Mouse (Mus musculus) CH12.LX (cell line): ENCODE data around the gene Schip1. TPM values are rescaled to one million over a fixed set of nuclear protein-coding genes. Genes with fewer than 3 reads are reported as not detected.

Source experiments
- DNase-seq: peaks from one replicate; pipeline ENCODE4 v3.0.0-alpha.2; 2013; ENCODE audit errors: extremely low read depth
- H3K27ac ChIP-seq: 2 replicates; pipeline ENCODE4 v1.5.1; 2012; ENCODE audit warnings: low read depth, mild to moderate bottlenecking, control low read depth, moderate library complexity; ENCODE audit not compliant: insufficient read depth
- H3K27me3 ChIP-seq: replicated peaks from 2 replicates; pipeline ENCODE3; 2012; ENCODE audit warnings: inconsistent platforms
- H3K36me3 ChIP-seq, 2 experiments: replicated peaks in 1 of 2; 2 replicates each; pipeline versions ENCODE3 to v1.6.1; 2012; ENCODE audit warnings: inconsistent platforms in 1 of 2, low read length in 1 of 2, mild to moderate bottlenecking in 1 of 2, mixed read lengths in 1 of 2, moderate library complexity in 1 of 2; ENCODE audit not compliant: control insufficient read depth in 1 of 2, insufficient read depth in 1 of 2
- H3K4me1 ChIP-seq, 2 experiments: 2 replicates each; pipeline ENCODE4 v1.6.1; 2012; ENCODE audit warnings: inconsistent platforms in 1 of 2, moderate library complexity in 1 of 2; ENCODE audit not compliant: insufficient read depth in 2 of 2, control insufficient read depth in 1 of 2
- H3K4me2 ChIP-seq: 2 replicates; pipeline ENCODE4 v1.6.1; 2012; ENCODE audit warnings: low read depth, mild to moderate bottlenecking, control low read depth; ENCODE audit not compliant: poor library complexity, insufficient read depth, severe bottlenecking
- H3K4me3 ChIP-seq, 3 experiments: fragments of 150-350 bp in 1 of 3; sonication (generic) in 1 of 3; replicated peaks in 1 of 3; 2 replicates each; pipeline versions ENCODE3 to v1.5.1; 2011 to 2012; ENCODE audit warnings: low read depth in 2 of 3, low read length in 2 of 3, mild to moderate bottlenecking in 2 of 3, moderate library complexity in 2 of 3, control low read depth in 1 of 3, improper control_type of control experiment in 1 of 3, inconsistent platforms in 1 of 3, mixed read lengths in 1 of 3; ENCODE audit not compliant: poor library complexity in 1 of 3
- H3K79me2 ChIP-seq: replicated peaks from 2 replicates; pipeline ENCODE4 v1.6.1; 2012; ENCODE audit warnings: mild to moderate bottlenecking, moderate library complexity; ENCODE audit not compliant: control insufficient read depth, poor library complexity, insufficient read depth, severe bottlenecking; ENCODE audit errors: extremely low read depth
- H3K9ac ChIP-seq: 2 replicates; pipeline ENCODE4 v1.6.1; 2012; ENCODE audit warnings: low read depth, mild to moderate bottlenecking, control low read depth, moderate library complexity; ENCODE audit not compliant: insufficient read depth
- H3K9me3 ChIP-seq: replicated peaks from 2 replicates; pipeline ENCODE3; 2012; ENCODE audit warnings: low read length, inconsistent platforms, mixed read lengths
- CHD2 ChIP-seq: IDR thresholded peaks from 2 replicates; pipeline ENCODE4 v1.6.1; 2011; ENCODE audit warnings: low read length, improper control_type of control experiment
- CTCF ChIP-seq, 2 experiments: IDR thresholded peaks in 1 of 2; conservative IDR thresholded peaks in 1 of 2; 2 replicates each; pipeline ENCODE4 v1.5.1; 2011 to 2012; ENCODE audit warnings: low read depth in 2 of 2, low read length in 2 of 2, improper control_type of control experiment in 1 of 2, inconsistent platforms in 1 of 2, mild to moderate bottlenecking in 1 of 2, moderate library complexity in 1 of 2
- E2F4 ChIP-seq: IDR thresholded peaks from 2 replicates; pipeline ENCODE4 v1.6.1; 2011; ENCODE audit warnings: low read depth, low read length, improper control_type of control experiment; ENCODE audit not compliant: insufficient replicate concordance
- ELF1 ChIP-seq: IDR thresholded peaks from 2 replicates; pipeline ENCODE4 v1.6.1; 2014; ENCODE audit warnings: low read depth, mild to moderate bottlenecking, inconsistent platforms, low read length, improper control_type of control experiment
- EP300 ChIP-seq: IDR thresholded peaks from 2 replicates; pipeline ENCODE4 v1.6.1; 2011; ENCODE audit warnings: low read length, improper control_type of control experiment
- ETS1 ChIP-seq: conservative IDR thresholded peaks from 2 replicates; pipeline ENCODE4 v1.6.1; 2012; ENCODE audit warnings: low read depth, mild to moderate bottlenecking, inconsistent platforms, low read length, improper control_type of control experiment, moderate library complexity
- GABPA ChIP-seq: IDR thresholded peaks from 2 replicates; pipeline ENCODE4 v1.6.1; 2012; ENCODE audit warnings: low read depth, low read length, improper control_type of control experiment, inconsistent platforms; ENCODE audit not compliant: insufficient replicate concordance
- IRF4 ChIP-seq: IDR thresholded peaks from 2 replicates; pipeline ENCODE4 v1.6.1; 2014; ENCODE audit warnings: low read depth, mild to moderate bottlenecking, inconsistent platforms, low read length, improper control_type of control experiment
- JUND ChIP-seq: conservative IDR thresholded peaks from 2 replicates; pipeline ENCODE4 v1.6.1; 2011; ENCODE audit warnings: low read depth, low read length, improper control_type of control experiment
- KAT2A ChIP-seq: IDR thresholded peaks from 2 replicates; pipeline ENCODE4 v1.6.1; 2012; ENCODE audit warnings: low read length, improper control_type of control experiment, inconsistent platforms; ENCODE audit not compliant: insufficient replicate concordance
- MAFK ChIP-seq: IDR thresholded peaks from 2 replicates; pipeline ENCODE4 v1.6.1; 2011; ENCODE audit warnings: low read length, improper control_type of control experiment; ENCODE audit not compliant: insufficient replicate concordance
- MAZ ChIP-seq: IDR thresholded peaks from 2 replicates; pipeline ENCODE4 v1.6.1; 2012; ENCODE audit warnings: low read depth, mild to moderate bottlenecking, inconsistent platforms, low read length, improper control_type of control experiment, moderate library complexity
- MEF2A ChIP-seq: IDR thresholded peaks from 2 replicates; pipeline ENCODE4 v1.6.1; 2014; ENCODE audit warnings: low read depth, mild to moderate bottlenecking, inconsistent platforms, low read length, improper control_type of control experiment, borderline replicate concordance
- MXI1 ChIP-seq: IDR thresholded peaks from 2 replicates; pipeline ENCODE4 v1.6.1; 2011; ENCODE audit warnings: mild to moderate bottlenecking, low read depth, low read length, improper control_type of control experiment
- MYC ChIP-seq: IDR thresholded peaks from 2 replicates; pipeline ENCODE4 v1.6.1; 2011; ENCODE audit warnings: low read depth, mild to moderate bottlenecking, improper control_type of control experiment, low read length
- NELFE ChIP-seq: IDR thresholded peaks from 2 replicates; pipeline ENCODE4 v1.6.1; 2011; ENCODE audit warnings: low read depth, low read length, improper control_type of control experiment
- NRF1 ChIP-seq: IDR thresholded peaks from 2 replicates; pipeline ENCODE4 v1.6.1; 2014; ENCODE audit warnings: low read depth, mild to moderate bottlenecking, inconsistent platforms, low read length, improper control_type of control experiment, moderate library complexity
- PAX5 ChIP-seq: IDR thresholded peaks from 2 replicates; pipeline ENCODE4 v1.6.1; 2012; ENCODE audit warnings: low read length, inconsistent platforms, mixed read lengths
- POLR2A ChIP-seq: IDR thresholded peaks from 2 replicates; pipeline ENCODE4 v1.6.1; 2011; ENCODE audit warnings: low read depth, mild to moderate bottlenecking, improper control_type of control experiment, low read length
- SMC3 ChIP-seq: IDR thresholded peaks from 2 replicates; pipeline ENCODE4 v1.6.1; 2011; ENCODE audit warnings: low read depth, low read length, improper control_type of control experiment
- TBP ChIP-seq: conservative IDR thresholded peaks from 2 replicates; pipeline ENCODE4 v1.6.1; 2011; ENCODE audit warnings: low read depth, low read length, improper control_type of control experiment
- TCF12 ChIP-seq: IDR thresholded peaks from 2 replicates; pipeline ENCODE4 v1.6.1; 2014; ENCODE audit warnings: low read depth, mild to moderate bottlenecking, inconsistent platforms, low read length, improper control_type of control experiment
- USF1 ChIP-seq: IDR thresholded peaks from 2 replicates; pipeline ENCODE4 v1.6.1; 2014; ENCODE audit warnings: low read depth, mild to moderate bottlenecking, inconsistent platforms, low read length, improper control_type of control experiment
- ZKSCAN1 ChIP-seq: IDR thresholded peaks from 2 replicates; pipeline ENCODE4 v1.6.1; 2012; ENCODE audit warnings: low read depth, inconsistent platforms, low read length, improper control_type of control experiment, borderline replicate concordance
- ZNF384 ChIP-seq: IDR thresholded peaks from 2 replicates; pipeline ENCODE4 v1.6.1; 2012; ENCODE audit warnings: low read depth, low read length, improper control_type of control experiment, inconsistent platforms
- dilution Hi-C: fragments of 300-500 bp; cut with MboI; formaldehyde crosslinking; loops from 2 replicates; pipeline ENCODE4 v1.14.3; 2020; ENCODE audit warnings: low sequenced_read_pairs; ENCODE audit not compliant: extremely low pct_unique_long_range_greater_than_20kb, extremely low pct_ligation_motif_present
- in situ Hi-C: fragments of 300-500 bp; cut with MboI; formaldehyde crosslinking; loops from 3 replicates; pipeline ENCODE4 v1.14.3; 2019; ENCODE audit warnings: low sequenced_read_pairs, low pct_ligation_motif_present, low pct_unique_long_range_greater_than_20kb, mixed read lengths
- polyA plus RNA-seq: library from polyadenylated mRNA; unstranded; fragments of >175 nt; gene quantifications from 2 replicates; pipeline ENCODE4 v1.2.1, GENCODE M21; 2012; ENCODE audit warnings: low read depth; ENCODE audit not compliant: insufficient read length
- total RNA-seq, 2 experiments: library from RNA; depleted of rRNA; stranded (reverse); fragments of 300-350 nt in 1 of 2; fragments of >200 nt in 1 of 2; gene quantifications; 2 replicates each; pipeline ENCODE4 v1.2.3; 2012 to 2014

The Schip1 gene
- total and polyA plus RNA-seq, 3 experiments, result 0.25 to 0.36 TPM; not detected in 1

DNA sequence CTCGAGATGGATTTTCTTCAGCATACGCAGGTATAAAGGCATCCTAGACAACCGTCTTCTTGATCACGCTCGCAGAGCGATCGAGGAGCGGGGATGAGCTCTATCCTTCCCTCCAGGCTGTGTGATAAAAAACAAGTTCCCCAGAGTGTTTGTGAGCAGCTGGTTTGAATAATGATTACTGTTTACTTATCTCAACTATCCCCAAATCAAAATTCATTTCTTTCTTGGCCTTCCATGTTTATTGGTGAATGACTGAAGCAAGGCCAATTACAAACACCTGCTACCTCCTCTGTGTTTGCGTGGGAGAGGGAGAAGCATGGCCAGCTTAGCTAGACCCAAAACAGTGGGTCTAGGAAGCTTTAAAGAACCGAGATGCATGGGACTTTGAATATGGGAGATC lies 540.4 kb downstream of the Schip1 start:
- Histone ChIP-seq H3K4me2 (no peak overlapping the region), H3K79me2 (no peaks in the 10 kb centered on the region), H3K9ac (no peak overlapping the region), H3K4me3 (no peak overlapping the region), H3K27ac (no peak overlapping the region), H3K9me3 (no peaks in the 10 kb centered on the region), H3K27me3 (no peaks in the 10 kb centered on the region), H3K36me3 (no peaks in the 10 kb centered on the region), H3K4me1 (no peaks in the 10 kb centered on the region; a peak in 1 of 4 replicates)
- no peak for TF ChIP-seq MEF2A
- no peak for TF ChIP-seq EP300
- TF ChIP-seq ELF1, result no peak
- no peak for TF ChIP-seq MAZ
- TF ChIP-seq KAT2A, result no peak
- TF ChIP-seq MYC, result no peak
- no peak for TF ChIP-seq ETS1
- TF ChIP-seq MAFK, result no peak
- TF ChIP-seq POLR2A, result no peak
- TF ChIP-seq CHD2, result no peak
- TF ChIP-seq SMC3, result no peak
- TF ChIP-seq PAX5, result no peak
- TF ChIP-seq IRF4, result no peak
- no peak for TF ChIP-seq CTCF (conservative IDR thresholded peaks at IDR 0.05 in 1 of 2, IDR thresholded peaks at IDR 0.05 in 1 of 2; ENCODE audit: low read depth in 2 of 2, low read length in 2 of 2)
- TF ChIP-seq ZKSCAN1, result no peak
- TF ChIP-seq JUND, result no peak
- DNase-seq, result no peak
- in situ Hi-C loops, result no loop called here
- dilution Hi-C loops, result no loop called here

DNA sequence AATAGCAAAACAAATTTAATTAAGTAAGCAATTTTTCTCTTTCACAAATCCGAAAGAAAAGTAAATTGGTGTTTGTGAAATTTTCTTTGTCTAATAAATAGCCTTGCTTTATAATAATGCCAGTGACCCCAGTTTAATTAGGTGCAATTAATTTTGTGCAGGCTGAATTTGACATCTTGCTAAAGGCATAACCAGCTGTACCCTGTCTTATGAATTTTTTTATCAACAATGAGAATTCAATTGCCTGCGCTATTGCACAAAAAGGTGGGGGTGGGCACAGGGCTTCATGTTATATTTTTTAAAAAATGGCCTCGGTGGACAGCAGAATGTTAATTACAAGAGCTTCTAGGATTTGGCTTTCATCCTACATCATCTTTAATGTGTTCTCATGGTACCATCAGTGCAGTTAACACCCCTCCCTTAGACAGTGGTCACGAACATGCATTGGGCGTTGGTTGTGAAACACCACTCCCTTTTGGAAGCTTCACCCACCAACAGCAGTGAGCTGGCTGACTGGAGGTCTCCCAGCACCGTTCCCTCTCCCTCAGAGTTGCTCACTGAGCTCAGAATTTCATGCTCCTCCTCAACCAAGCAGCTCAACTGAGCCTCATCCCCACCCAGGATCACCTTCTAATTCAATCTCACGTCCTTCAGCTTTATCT lies 541.5 kb downstream of the Schip1 start:
- in situ Hi-C loops, result no loop called here
- TF ChIP-seq NELFE (no peak), MAZ (no peak), NRF1 (no peak), CHD2 (no peak), MXI1 (no peak), GABPA (no peak), ETS1 (no peak), E2F4 (no peak), ZNF384 (no peak), TCF12 (no peak), KAT2A (no peak), TBP (no peak), USF1 (no peak), PAX5 (no peak)
- TF ChIP-seq, all 38 proteins: peak for 0
- Histone ChIP-seq H3K27me3 (no peaks in the 10 kb centered on the region), H3K4me1 (no peaks in the 10 kb centered on the region; a peak in 1 of 4 replicates), H3K79me2 (no peaks in the 10 kb centered on the region), H3K27ac (no peak overlapping the region), H3K36me3 (no peaks in the 10 kb centered on the region), H3K9ac (no peak overlapping the region), H3K4me3 (no peak overlapping the region), H3K4me2 (no peak overlapping the region), H3K9me3 (no peaks in the 10 kb centered on the region)
- dilution Hi-C loops, result no loop called here
- no peak for DNase-seq
